Mouse (Mus musculus) testis, adult 2 months (tissue): ENCODE measurements at regions not wholly inside any gene's neighbourhood (a gene's known extent, or its start where the extent isn't known, plus 50 kb on each side); places are given as distances from the start of the nearest gene placed in this dataset.

Experiments
- H3K27ac ChIP-seq: fragments of 200-500 bp; 2 replicates; pipeline ENCODE4 v1.5.1; 2012; ENCODE audit warnings: low read depth, low read length; ENCODE audit not compliant: control insufficient read depth, insufficient read depth
- H3K27me3 ChIP-seq: fragments of 200-500 bp; 2 replicates; pipeline ENCODE4 v1.6.1; 2012; ENCODE audit warnings: mild to moderate bottlenecking, low read length, moderate library complexity; ENCODE audit not compliant: control insufficient read depth, insufficient read depth
- H3K36me3 ChIP-seq: fragments of 200-500 bp; 2 replicates; pipeline ENCODE4 v1.6.1; 2012; ENCODE audit warnings: mild to moderate bottlenecking, low read length; ENCODE audit not compliant: control insufficient read depth, insufficient read depth
- H3K4me1 ChIP-seq: fragments of 200-500 bp; 2 replicates; pipeline ENCODE4 v1.6.1; 2012; ENCODE audit warnings: low read length; ENCODE audit not compliant: control insufficient read depth, insufficient read depth
- H3K4me3 ChIP-seq: fragments of 200-500 bp; 2 replicates; pipeline ENCODE4 v1.5.1; 2012; ENCODE audit warnings: low read depth, mild to moderate bottlenecking, low read length, moderate library complexity, mixed read lengths; ENCODE audit not compliant: control insufficient read depth
- CTCF ChIP-seq: fragments of 200-500 bp; IDR thresholded peaks from 2 replicates; pipeline ENCODE4 v1.5.1; 2012; ENCODE audit warnings: low read depth, mild to moderate bottlenecking, inconsistent platforms, low read length, moderate library complexity; ENCODE audit not compliant: control insufficient read depth, insufficient read depth, insufficient replicate concordance
- POLR2A ChIP-seq: fragments of 200-500 bp; IDR thresholded peaks from 2 replicates; pipeline ENCODE4 v1.6.1; 2012; ENCODE audit warnings: low read depth, mild to moderate bottlenecking, inconsistent platforms, low read length, moderate library complexity; ENCODE audit not compliant: control insufficient read depth

- no peak overlapping the region for H3K27ac ChIP-seq
- no peaks in the 10 kb centered on the region for H3K36me3 ChIP-seq
- no peak for TF ChIP-seq POLR2A
- TF ChIP-seq CTCF = no peak
- H3K4me3 ChIP-seq = no peak overlapping the region
- H3K4me1 ChIP-seq = no peaks in the 10 kb centered on the region
- H3K27me3 ChIP-seq = no peaks in the 10 kb centered on the region
These were observed 56.6 kb upstream of the Lrpap1 start for GRCm38 (mm10) chr5:35162120-35162519.

DNA sequence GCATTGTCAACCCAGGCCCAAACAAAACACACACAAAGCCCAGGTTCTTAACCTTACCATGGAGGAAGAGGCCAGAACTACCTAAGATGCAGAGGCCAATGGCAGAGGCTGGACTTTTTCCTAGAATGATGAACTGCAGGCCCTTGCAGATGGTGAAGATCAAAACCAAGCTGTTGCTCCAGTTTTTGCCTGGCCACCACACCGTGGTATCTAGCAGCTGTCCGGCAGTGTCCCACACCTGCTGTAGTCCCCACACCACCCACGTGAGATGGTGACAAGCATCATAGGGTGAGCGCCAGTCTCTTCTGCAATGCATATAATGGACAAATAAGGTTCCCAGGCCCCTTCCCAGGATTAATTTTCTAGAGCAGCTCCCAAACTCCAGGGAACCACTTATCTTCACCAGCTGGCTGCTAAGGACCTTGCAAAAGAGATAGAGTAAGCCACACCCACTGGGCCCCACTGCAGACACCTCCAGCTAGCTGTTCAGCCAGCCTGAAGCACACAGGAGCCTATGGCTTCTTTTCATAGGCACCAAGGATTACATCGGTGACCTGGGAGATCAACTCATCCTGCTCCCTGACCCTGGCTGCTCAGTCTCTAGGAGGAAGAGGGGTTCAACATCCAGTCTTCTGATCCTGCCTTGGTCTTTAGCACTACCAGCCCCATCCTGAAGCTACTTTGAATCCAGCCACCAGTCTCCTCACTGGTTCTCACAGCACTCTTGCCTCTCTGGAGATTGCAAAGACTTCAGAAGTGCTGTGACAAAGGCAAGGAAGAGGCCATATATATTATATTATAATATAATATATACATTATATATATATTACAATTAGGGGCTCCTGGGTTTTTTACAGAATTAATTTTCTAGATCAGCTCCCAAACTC, 55.6 kb upstream of the Lrpap1 start:
- H3K27me3 ChIP-seq = no peaks in the 10 kb centered on the region
- no peak for TF ChIP-seq CTCF
- no peak for TF ChIP-seq POLR2A
- no peaks in the 10 kb centered on the region for H3K4me1 ChIP-seq
- H3K36me3 ChIP-seq = no peaks in the 10 kb centered on the region
- H3K4me3 ChIP-seq = no peak overlapping the region
- H3K27ac ChIP-seq = no peak overlapping the region

DNA sequence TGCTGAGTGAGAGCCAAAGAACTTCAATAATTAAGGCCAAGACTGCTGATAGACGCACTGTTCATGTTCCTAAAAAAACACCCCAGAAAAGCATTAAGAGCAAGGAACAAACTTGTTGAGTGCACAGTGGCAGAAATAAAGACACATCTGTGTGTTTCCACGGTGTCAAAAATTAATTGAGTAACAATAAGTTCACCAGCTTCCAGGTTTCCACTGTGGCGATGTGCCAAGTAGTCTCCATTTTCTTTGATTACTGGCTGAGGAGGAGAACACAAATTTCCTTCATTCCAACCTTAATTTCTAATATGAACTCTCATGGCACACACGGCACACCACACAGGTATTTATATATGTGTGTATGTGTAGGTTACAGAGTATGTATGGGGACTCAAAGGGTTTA, 54.3 kb upstream of the Lrpap1 start:
- no peak for TF ChIP-seq POLR2A
- TF ChIP-seq CTCF = no peak
- Histone ChIP-seq H3K4me1 (no peaks in the 10 kb centered on the region), H3K27me3 (no peaks in the 10 kb centered on the region), H3K36me3 (no peaks in the 10 kb centered on the region), H3K27ac (no peak overlapping the region), H3K4me3 (no peak overlapping the region)

- no peak overlapping the region for H3K4me3 ChIP-seq
- H3K27ac ChIP-seq = no peak overlapping the region
- H3K27me3 ChIP-seq = no peaks in the 10 kb centered on the region
- no peak for TF ChIP-seq CTCF
- TF ChIP-seq POLR2A = no peak
- no peaks in the 10 kb centered on the region for H3K36me3 ChIP-seq
- H3K4me1 ChIP-seq = no peaks in the 10 kb centered on the region
These were observed 53.7 kb upstream of the Lrpap1 start for GRCm38 (mm10) chr5:35159178-35159661.

DNA sequence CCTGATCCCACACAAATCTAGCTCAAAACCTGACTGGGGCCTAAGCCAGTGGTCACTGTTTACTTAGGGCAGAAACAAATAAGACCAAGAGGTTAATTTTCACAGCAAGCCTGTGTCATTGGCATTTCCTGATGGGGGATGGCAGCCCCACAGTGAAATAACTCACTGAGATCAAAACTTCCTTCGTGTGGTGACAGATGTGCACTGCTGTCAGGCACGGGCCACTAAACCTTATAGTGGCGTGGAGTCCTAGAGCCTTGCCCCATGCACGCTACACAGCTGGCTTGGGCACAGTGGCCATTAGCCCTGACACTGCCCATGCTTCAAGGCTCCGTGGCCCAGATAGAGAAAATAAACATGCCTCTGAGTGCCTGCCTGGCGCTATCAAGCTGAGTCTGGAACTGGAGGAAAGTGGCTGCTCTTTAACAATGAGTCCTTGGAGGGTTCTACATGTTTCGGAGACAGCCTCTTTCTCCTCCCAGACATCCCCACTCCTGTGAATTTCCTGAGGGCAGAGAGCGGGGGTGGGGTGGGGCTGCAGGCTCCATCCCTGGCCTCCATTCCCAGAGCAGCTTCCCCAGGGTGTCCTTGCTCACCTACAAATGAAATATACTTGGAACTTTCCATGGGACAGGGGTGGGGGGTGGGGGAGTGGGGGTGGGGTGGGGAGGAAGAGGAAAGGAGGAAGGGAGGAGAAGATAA, 52.9 kb upstream of the Lrpap1 start:
- Histone ChIP-seq H3K4me1 (no peaks in the 10 kb centered on the region), H3K27me3 (no peaks in the 10 kb centered on the region), H3K36me3 (no peaks in the 10 kb centered on the region), H3K4me3 (no peak overlapping the region), H3K27ac (no peak overlapping the region)
- no peak for TF ChIP-seq POLR2A
- no peak for TF ChIP-seq CTCF

- TF ChIP-seq CTCF (no peak), POLR2A (no peak)
- Histone ChIP-seq H3K27me3 (no peaks in the 10 kb centered on the region), H3K4me3 (no peak overlapping the region), H3K27ac (no peak overlapping the region), H3K36me3 (no peaks in the 10 kb centered on the region), H3K4me1 (no peaks in the 10 kb centered on the region)
These were observed 50.8 kb upstream of the Lrpap1 start for GRCm38 (mm10) chr5:35156371-35156770.

GRCm38 (mm10) chr5:35155717-35156116, 50.2 kb upstream of the Lrpap1 start:
- TF ChIP-seq CTCF = no peak
- no peak for TF ChIP-seq POLR2A
- Histone ChIP-seq H3K4me1 (no peaks in the 10 kb centered on the region), H3K27ac (no peak overlapping the region)

More at GRCm38 (mm10) chr5:35155717-35156116, 50.2 kb upstream of the Lrpap1 start:
- Histone ChIP-seq H3K27me3 (no peaks in the 10 kb centered on the region), H3K4me3 (no peak overlapping the region), H3K36me3 (no peaks in the 10 kb centered on the region)
